10 mouse cellular contexts compared by ENCODE assay signal in genomic region chr1:136951946-136952531, GRCm38 (mm10). TPM values are rescaled to one million over a fixed set of nuclear protein-coding genes. Genes with fewer than 3 reads are reported as not detected.
A peak's percentile ranks its signal among the peaks of the same experiment; 100 is the strongest.
DNase-seq lines count a peak whose midpoint lies in the region; ATAC-seq and TF ChIP-seq lines count a peak whose summit lies in the region.
"Had no signal": no experiment of that assay in that cellular context is flagged by ENCODE, and none has a peak within 500 bp of the region (broad histone marks: within the 10 kb centered on the region; RNA-seq: fewer than 3 reads in every experiment).

No protein-coding gene starts in this region.

- H3K9ac ChIP-seq in forebrain, embryonic 16.5 days (replicated peaks; ENCODE audit: low read depth, low read length) = no peak overlapping the region
- peak overlapping the region; percentile 66 for H3K9ac ChIP-seq in ES-Bruce4 (ENCODE audit: low read depth, poor library complexity, severe bottlenecking)
- no peak overlapping the region for H3K9ac ChIP-seq in liver, embryonic 16.5 days (ENCODE audit: low read depth, low read length)

- H3K36me3 ChIP-seq in forebrain, embryonic 10.5 days (replicated peaks) = no peaks in the 10 kb centered on the region
- no peaks in the 10 kb centered on the region for H3K36me3 ChIP-seq in forebrain, embryonic 16.5 days (ENCODE audit: control insufficient read depth, insufficient read depth)
- H3K36me3 ChIP-seq in ES-Bruce4 (ENCODE audit: control insufficient read depth, insufficient read depth, low read length, poor library complexity, severe bottlenecking) = no peaks in the 10 kb centered on the region
- no peaks in the 10 kb centered on the region for H3K36me3 ChIP-seq in hindbrain, embryonic 10.5 days
- H3K36me3 ChIP-seq in liver, embryonic 16.5 days (ENCODE audit: control insufficient read depth, insufficient read depth) = no peaks in the 10 kb centered on the region

- H3K27ac ChIP-seq in forebrain, embryonic 10.5 days = no peak overlapping the region
- H3K27ac ChIP-seq in forebrain, embryonic 16.5 days (ENCODE audit: low read length) = no peak overlapping the region
- H3K27ac ChIP-seq in ES-Bruce4 (ENCODE audit: insufficient read depth, low read length) = peak overlapping the region; percentile 66
- no peak overlapping the region for H3K27ac ChIP-seq in hindbrain, embryonic 10.5 days
- H3K27ac ChIP-seq in liver, embryonic 16.5 days (ENCODE audit: low read length) = no peak overlapping the region

- TF ChIP-seq EP300 in ES-Bruce4 (IDR thresholded peaks at IDR 0.05; ENCODE audit: insufficient read depth, low read depth, low read length) = 0 out of 2 replicates have a peak, but pooled peaks have one; percentile 18

- H3K4me3 ChIP-seq in forebrain, embryonic 10.5 days = peak overlapping the region; percentile 48
- H3K4me3 ChIP-seq in forebrain, embryonic 16.5 days (replicated peaks; ENCODE audit: low read length) = no peak overlapping the region
- peak overlapping the region; percentile 71 for H3K4me3 ChIP-seq in ES-Bruce4 (ENCODE audit: low read depth, low read length)
- peak overlapping the region; percentile 53 for H3K4me3 ChIP-seq in hindbrain, embryonic 10.5 days
- peak overlapping the region; percentile 36 for H3K4me3 ChIP-seq in liver, embryonic 16.5 days (ENCODE audit: low read depth, low read length)

- H3K4me1 ChIP-seq in forebrain, embryonic 10.5 days = peaks cover 47% of the 10 kb centered on the region
- peaks cover 27% of the 10 kb centered on the region for H3K4me1 ChIP-seq in forebrain, embryonic 16.5 days (replicated peaks; ENCODE audit: control insufficient read depth, insufficient read depth, low read length)
- peaks cover 3% of the 10 kb centered on the region for H3K4me1 ChIP-seq in ES-Bruce4 (ENCODE audit: control insufficient read depth, insufficient read depth, low read length)
- peaks cover 46% of the 10 kb centered on the region for H3K4me1 ChIP-seq in hindbrain, embryonic 10.5 days (replicated peaks)
- no peaks in the 10 kb centered on the region; the same call in 1 of the 2 replicates for H3K4me1 ChIP-seq in liver, embryonic 16.5 days (ENCODE audit: control insufficient read depth, low read depth, low read length)

- peak; percentile 39 for DNase-seq in forebrain, embryonic 10.5 days (ENCODE audit: extremely low spot score, low spot score)
- DNase-seq in hindbrain, embryonic 10.5 days (ENCODE audit: low spot score) = no peak
- DNase-seq in frontal cortex, adult 2 months (ENCODE audit: extremely low spot score in 1 of 2, low spot score in 1 of 2) = no peak
- DNase-seq in spleen, postnatal 10 days (ENCODE audit: low spot score in 2 of 2) = no peak
- DNase-seq: adrenal gland, adult 8-10 months; right cerebral cortex, postnatal 14 days had no signal

- H3K9me3 ChIP-seq in forebrain, embryonic 10.5 days = peaks cover 4% of the 10 kb centered on the region; the same call in 1 of the 2 replicates
- peaks cover 4% of the 10 kb centered on the region; the same call in 1 of the 2 replicates for H3K9me3 ChIP-seq in forebrain, embryonic 16.5 days (ENCODE audit: control insufficient read depth, low read length)
- H3K9me3 ChIP-seq in ES-Bruce4 (replicated peaks; ENCODE audit: control insufficient read depth, insufficient read depth, low read length, poor library complexity, severe bottlenecking) = no peaks in the 10 kb centered on the region
- 0 out of 2 replicates have a peak, but pooled peaks cover 4% of the 10 kb centered on the region for H3K9me3 ChIP-seq in hindbrain, embryonic 10.5 days
- H3K9me3 ChIP-seq in liver, embryonic 16.5 days (replicated peaks; ENCODE audit: control insufficient read depth, low read length) = no peaks in the 10 kb centered on the region

- H3K4me2 ChIP-seq in forebrain, embryonic 16.5 days (ENCODE audit: low read length) = no peak overlapping the region
- H3K4me2 ChIP-seq in liver, embryonic 16.5 days (ENCODE audit: low read depth, low read length) = peak overlapping the region; percentile 56

- 2% methylated on average over 18 of the region's 21 CpGs for WGBS in forebrain, embryonic 10.5 days
- under 1% methylated on average over 20 of the region's 21 CpGs for WGBS in forebrain, embryonic 16.5 days
- WGBS in hindbrain, embryonic 10.5 days = 2% methylated on average over 21 of the region's 21 CpGs
- WGBS in liver, embryonic 16.5 days (ENCODE audit: insufficient replicate concordance) = 2% methylated on average over 18 of the region's 21 CpGs

- H3K27me3 ChIP-seq in forebrain, embryonic 10.5 days (ENCODE audit: poor library complexity, severe bottlenecking) = peaks cover 100% of the 10 kb centered on the region
- H3K27me3 ChIP-seq in forebrain, embryonic 16.5 days (replicated peaks; ENCODE audit: control insufficient read depth, insufficient read depth, low read length) = peaks cover 63% of the 10 kb centered on the region
- H3K27me3 ChIP-seq in ES-Bruce4 (ENCODE audit: control insufficient read depth, insufficient read depth, low read length, poor library complexity, severe bottlenecking) = no peaks in the 10 kb centered on the region
- peaks cover 100% of the 10 kb centered on the region for H3K27me3 ChIP-seq in hindbrain, embryonic 10.5 days (ENCODE audit: insufficient read depth, poor library complexity, severe bottlenecking)
- peaks cover 64% of the 10 kb centered on the region for H3K27me3 ChIP-seq in liver, embryonic 16.5 days (ENCODE audit: control insufficient read depth, insufficient read depth, low read depth, low read length)

- no peak for TF ChIP-seq CTCF in ES-Bruce4 (IDR thresholded peaks at IDR 0.05; ENCODE audit: low read depth, low read length)

- TF ChIP-seq POLR2A in ES-Bruce4 (IDR thresholded peaks at IDR 0.05; ENCODE audit: insufficient read depth, low read length) = no peak

- ATAC-seq in forebrain, embryonic 16.5 days = no peak
- ATAC-seq in liver, embryonic 16.5 days (ENCODE audit: low read depth) = no peak
- ATAC-seq in frontal cortex, adult (ENCODE audit: low TSS enrichment) = no peak

RNA-seq across cellular contexts. Expression of gene Nr5a2, which starts 8.2 kb away (rescaled TPM):
- 0.20 and 0.24 TPM in 2 replicates for polyA plus RNA-seq in forebrain, embryonic 10.5 days (2016; fragmentation: Nextera tagmentation; extraction: Ambion mirVana)
- 0.21 and 0.23 TPM in 2 replicates for polyA plus RNA-seq in forebrain, embryonic 16.5 days (2015; fragmentation: Nextera tagmentation; extraction: Ambion mirVana)
- polyA plus RNA-seq in ES-Bruce4 (2011; ENCODE audit: insufficient read depth, insufficient read length, low read depth, missing spikeins) = 32.7 and 33.9 TPM in 2 replicates
- 0.29 and 0.33 TPM in 2 replicates for polyA plus RNA-seq in hindbrain, embryonic 10.5 days (2016; fragmentation: Nextera tagmentation; extraction: Ambion mirVana)
- polyA plus RNA-seq in liver, embryonic 16.5 days (2015; fragmentation: Nextera tagmentation; extraction: Ambion mirVana) = 2.2 and 2.9 TPM in 2 replicates
- polyA plus RNA-seq in frontal cortex, adult 2 months (2012; rRNA removed) = 0.06 and 0.15 TPM in 2 replicates
